Mouse (Mus musculus): ENCODE measurements around the gene Gpr18. TPM values are rescaled to one million over a fixed set of nuclear protein-coding genes. Genes with fewer than 3 reads are reported as not detected.
A peak's percentile ranks its signal among the peaks of the same experiment; 100 is the strongest.
"Not testable (repeated sequence)": the region's sequence is repeated elsewhere in the genome, so short reads cannot be mapped to it uniquely, and the experiment has no call there.

The Gpr18 gene
- total and polyA plus RNA-seq, 3 experiments = 0.16 to 2.2 (median 0.43) TPM

DNA sequence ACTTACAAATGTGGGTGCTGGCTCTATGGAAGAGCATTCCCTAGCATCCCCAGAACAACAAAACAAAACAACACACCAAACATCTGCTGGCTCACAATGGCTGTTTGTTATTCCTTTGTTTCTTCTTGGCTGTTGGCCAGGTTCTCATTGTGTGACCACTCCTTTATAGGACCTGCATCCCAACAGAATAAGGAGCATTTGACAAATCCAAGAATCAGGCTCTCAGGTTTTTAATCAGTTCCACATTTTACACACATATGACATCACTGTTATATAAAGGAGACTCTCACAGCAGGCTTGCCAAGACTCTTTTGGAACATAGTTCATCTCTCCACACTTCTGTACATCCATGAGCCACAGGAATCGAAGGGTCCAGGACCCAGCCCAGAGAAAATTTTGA, 46.5 kb downstream of the Gpr18 start:
- Histone ChIP-seq H3K79me2 (replicated peaks; ENCODE audit: control insufficient read depth, insufficient read depth, low read length) (no peaks in the 10 kb centered on the region), H3K4me3 (no peak overlapping the region), H3K27me3 (ENCODE audit: control insufficient read depth, insufficient read depth, low read length) (no peaks in the 10 kb centered on the region; the same call in 1 of the 2 replicates), H3K4me1 (ENCODE audit: control insufficient read depth, insufficient read depth, low read length) (no peaks in the 10 kb centered on the region), H3K36me3 (ENCODE audit: control insufficient read depth, insufficient read depth, low read length) (no peaks in the 10 kb centered on the region), H3K27ac (no peak overlapping the region), H3K9ac (ENCODE audit: low read depth, low read length) (no peak overlapping the region)
- intact Hi-C loops (cut with DNase I) = no loop called here
- WGBS = 44% methylated on average over 1 of the region's 1 CpGs
- no peak for DNase-seq
- TF ChIP-seq EP300 (IDR thresholded peaks at IDR 0.05; ENCODE audit: insufficient read depth, low read depth, low read length) (no peak), POLR2A (IDR thresholded peaks at IDR 0.05; ENCODE audit: insufficient read depth, low read depth, low read length) (no peak), CTCF (IDR thresholded peaks at IDR 0.05) (no peak)

DNA sequence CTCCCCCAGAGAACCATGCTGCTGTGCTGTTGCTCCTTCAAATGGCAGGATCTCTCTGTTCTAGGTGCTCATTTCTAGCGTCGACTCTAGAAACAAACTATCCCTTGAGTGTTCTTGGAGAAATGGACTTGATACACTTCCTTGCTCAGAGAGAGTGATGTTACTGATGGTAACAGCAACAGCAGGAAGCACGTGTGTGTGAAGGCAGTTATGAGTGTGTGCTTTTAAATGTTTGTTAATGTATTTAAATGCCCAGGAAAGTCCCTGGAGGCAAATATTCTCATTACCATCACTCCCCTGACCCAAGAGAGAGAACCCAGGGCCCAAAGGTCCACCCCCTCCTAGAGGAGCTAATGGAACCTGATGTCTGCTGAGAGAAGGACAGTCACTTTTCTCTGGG, 49.0 kb downstream of the Gpr18 start:
- H3K79me2 ChIP-seq (replicated peaks; ENCODE audit: control insufficient read depth, insufficient read depth, low read length) = no peaks in the 10 kb centered on the region
- no peaks in the 10 kb centered on the region for H3K4me1 ChIP-seq (ENCODE audit: control insufficient read depth, insufficient read depth, low read length)
- no peak for DNase-seq
- H3K9ac ChIP-seq (ENCODE audit: low read depth, low read length) = no peak overlapping the region
- TF ChIP-seq POLR2A (IDR thresholded peaks at IDR 0.05; ENCODE audit: insufficient read depth, low read depth, low read length) = no peak
- intact Hi-C loops (cut with DNase I) = loop anchor here (2.0 kb wide), 1 partner anchor 194 kb away; no protein-coding TSS in a partner anchor
- H3K4me3 ChIP-seq = no peak overlapping the region
- no peak overlapping the region for H3K27ac ChIP-seq
- H3K36me3 ChIP-seq (ENCODE audit: control insufficient read depth, insufficient read depth, low read length) = no peaks in the 10 kb centered on the region
- 72% methylated on average over 3 of the region's 3 CpGs for WGBS
- H3K27me3 ChIP-seq (ENCODE audit: control insufficient read depth, insufficient read depth, low read length) = no peaks in the 10 kb centered on the region

DNA sequence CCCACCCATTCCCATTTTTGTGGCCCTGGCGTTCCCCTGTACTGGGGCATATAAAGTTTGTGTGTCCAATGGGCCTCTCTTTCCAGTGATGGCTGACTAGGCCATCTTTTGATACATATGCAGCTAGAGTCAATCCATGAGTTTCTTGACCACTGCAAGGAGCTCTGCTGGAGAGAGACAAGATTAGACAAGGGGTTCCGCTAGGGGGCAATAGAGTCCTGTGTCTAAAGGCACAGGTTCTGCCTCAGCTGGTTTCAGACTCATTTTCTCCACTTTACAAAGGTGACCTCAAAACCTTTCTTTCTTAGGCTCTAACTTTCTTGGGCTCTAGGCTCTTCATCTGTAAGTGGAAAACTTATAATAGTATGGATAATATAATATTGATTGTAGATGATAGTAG, 50.4 kb downstream of the Gpr18 start:
- H3K27me3 ChIP-seq (ENCODE audit: control insufficient read depth, insufficient read depth, low read length); H3K36me3 ChIP-seq (ENCODE audit: control insufficient read depth, insufficient read depth, low read length); H3K79me2 ChIP-seq (replicated peaks; ENCODE audit: control insufficient read depth, insufficient read depth, low read length); H3K4me3 ChIP-seq; H3K4me1 ChIP-seq (ENCODE audit: control insufficient read depth, insufficient read depth, low read length); H3K27ac ChIP-seq; H3K9ac ChIP-seq (ENCODE audit: low read depth, low read length): not testable (repeated sequence)
- peak; percentile 59 to 65 for DNase-seq
- intact Hi-C loops (cut with DNase I) = loop anchor here (1.0 kb wide), 1 partner anchor 54 kb away; no protein-coding TSS in a partner anchor
- TF ChIP-seq CTCF (IDR thresholded peaks at IDR 0.05) = peak; percentile 82
- 9% methylated on average over 2 of the region's 2 CpGs for WGBS

Other genes with a start within 250 kb of the Gpr18 start
- gene Dock9, start 117.9 kb downstream of the Gpr18 start, total RNA-seq (2021) = 10 to 100 TPM; 24.0 to 25.7 TPM
- gene Dock9, start 117.9 kb downstream of the Gpr18 start, polyA plus RNA-seq (2012; rRNA removed) = 19.8 and 27.1 TPM in 2 replicates
- gene Ubac2, start 37.2 kb downstream of the Gpr18 start, total RNA-seq (2021) = 10 to 100 TPM; 30.4 to 31.9 TPM
- 37.0 and 43.9 TPM in 2 replicates for gene Ubac2, start 37.2 kb downstream of the Gpr18 start, polyA plus RNA-seq (2012; rRNA removed)
- gene Gpr183, start 49.4 kb upstream of the Gpr18 start, total RNA-seq (2021) = 1 to 10 TPM in 1 of 2 experiments, under 1 TPM in 1; 0.84 to 1.1 TPM
- 1.3 and 1.4 TPM in 2 replicates for gene Gpr183, start 49.4 kb upstream of the Gpr18 start, polyA plus RNA-seq (2012; rRNA removed)
- gene Timm8a2, start 118.9 kb upstream of the Gpr18 start, total RNA-seq (2021) = not detected
- 0.32 TPM in 1 of 2 replicates, not detected in the other for gene Timm8a2, start 118.9 kb upstream of the Gpr18 start, polyA plus RNA-seq (2012; rRNA removed)
- 100 to 1,000 TPM; 121 to 143 TPM for gene Tm9sf2, start 191.3 kb upstream of the Gpr18 start, total RNA-seq (2021)
- gene Tm9sf2, start 191.3 kb upstream of the Gpr18 start, polyA plus RNA-seq (2012; rRNA removed) = 71.0 and 146 TPM in 2 replicates

Data from heart, adult 2 months (tissue).